Mouse (Mus musculus) cortical plate, adult 2 months (tissue): Measurements from ENCODE around the gene Glt8d2. TPM values are rescaled to one million over a fixed set of nuclear protein-coding genes. Genes with fewer than 3 reads are reported as not detected.
"Not testable (repeated sequence)": the region's sequence is repeated elsewhere in the genome, so short reads cannot be mapped to it uniquely, and the experiment has no call there.

Experiments
- H3K27ac ChIP-seq: fragments of 200-500 bp; 2 replicates; pipeline ENCODE4 v1.5.1; 2012; ENCODE audit warnings: low read length, control low read depth, inconsistent platforms; ENCODE audit not compliant: insufficient read depth
- H3K4me1 ChIP-seq: fragments of 200-500 bp; 2 replicates; pipeline ENCODE4 v1.6.1; 2011; ENCODE audit warnings: low read length; ENCODE audit not compliant: control insufficient read depth, insufficient read depth
- H3K4me3 ChIP-seq: fragments of 200-500 bp; 2 replicates; pipeline ENCODE4 v1.5.1; 2011; ENCODE audit warnings: mild to moderate bottlenecking, low read length, control low read depth; ENCODE audit not compliant: insufficient read depth
- CTCF ChIP-seq: fragments of 200-500 bp; IDR thresholded peaks from 2 replicates; pipeline ENCODE4 v1.5.1; 2011; ENCODE audit warnings: mild to moderate bottlenecking, control low read depth, low read length; ENCODE audit not compliant: insufficient read depth; ENCODE audit errors: extremely low read depth
- POLR2A ChIP-seq: fragments of 200-500 bp; IDR thresholded peaks from 2 replicates; pipeline ENCODE4 v1.6.1; 2011; ENCODE audit warnings: mild to moderate bottlenecking, low read length, control low read depth; ENCODE audit not compliant: insufficient read depth; ENCODE audit errors: extremely low read depth
- polyA plus RNA-seq: library from polyadenylated mRNA; depleted of rRNA; stranded (reverse); fragments of >200 nt; gene quantifications from 2 replicates; pipeline ENCODE4 v1.2.3, GENCODE M21; 2012; rRNA removed

Glt8d2 gene
- polyA plus RNA-seq, 1 experiment, result 17.7 TPM

DNA sequence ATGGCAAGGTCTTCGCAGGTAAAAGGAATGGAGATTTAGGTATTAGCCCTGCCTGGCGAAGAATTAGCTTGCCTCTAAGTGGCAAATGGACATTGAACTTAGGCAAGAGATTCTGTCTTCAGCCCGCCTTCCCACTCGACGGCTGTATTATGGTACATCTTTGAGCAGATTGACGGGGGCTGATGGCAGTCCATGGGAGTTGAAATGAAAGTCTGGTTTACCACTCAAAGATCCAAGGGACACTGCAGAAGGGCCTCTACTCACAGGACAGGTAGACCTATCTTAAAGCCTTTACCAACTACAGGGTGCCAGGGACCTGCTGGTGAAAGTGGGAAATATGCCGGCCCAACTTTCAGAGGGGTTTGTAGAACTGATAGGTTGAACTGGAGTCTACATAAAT, 60.0 kb downstream of the Glt8d2 start:
- Histone ChIP-seq H3K4me3 (peak overlapping the region; percentile 100), H3K4me1 (peaks cover 3% of the 10 kb centered on the region), H3K27ac (0 out of 2 replicates have a peak overlapping the region, but pooled peaks have one; percentile 70)
- TF ChIP-seq POLR2A, result no peak
- no peak for TF ChIP-seq CTCF

- Histone ChIP-seq H3K4me3 (peak within 1 kb of the TSS; percentile 100), H3K27ac (peak within 1 kb of the TSS; percentile 93)
- not testable (repeated sequence) for H3K4me1 ChIP-seq
Observed at GRCm38 (mm10) chr10:82629586-82630255, 60.7 kb downstream of the Glt8d2 start, which contains the start of gene Tdg. Gene Tdg, plus strand, starts transcription at chr10:82629828.

GRCm38 (mm10) chr10:82629111-82629585, 61.3 kb downstream of the Glt8d2 start:
- Histone ChIP-seq H3K4me1 (peaks cover 3% of the 10 kb centered on the region), H3K4me3 (peak overlapping the region; percentile 100), H3K27ac (peak overlapping the region; percentile 73)
- TF ChIP-seq POLR2A, result no peak

DNA sequence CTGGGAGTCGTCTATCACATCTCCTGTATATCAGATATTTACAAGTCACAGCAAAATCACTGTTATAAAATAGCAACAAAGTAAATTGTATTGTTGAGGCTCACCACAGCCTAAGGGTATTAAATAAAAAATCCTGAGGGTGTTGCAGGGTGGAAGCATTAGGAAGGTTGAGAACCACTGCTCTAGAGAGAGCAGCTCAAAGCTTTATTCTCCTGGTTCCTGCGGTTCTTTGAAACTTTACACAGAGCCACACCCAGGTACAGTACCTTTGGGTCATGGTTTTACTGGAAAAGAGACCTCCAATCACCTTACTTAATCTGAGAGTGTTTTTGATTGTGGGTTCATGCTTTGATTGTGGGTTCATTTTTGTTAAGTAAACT, 66.9 kb downstream of the Glt8d2 start:
- H3K4me1 ChIP-seq, result not testable (repeated sequence)
- Histone ChIP-seq H3K27ac (0 out of 2 replicates have a peak overlapping the region, but pooled peaks have one; percentile 6), H3K4me3 (peak overlapping the region; percentile 50)

DNA sequence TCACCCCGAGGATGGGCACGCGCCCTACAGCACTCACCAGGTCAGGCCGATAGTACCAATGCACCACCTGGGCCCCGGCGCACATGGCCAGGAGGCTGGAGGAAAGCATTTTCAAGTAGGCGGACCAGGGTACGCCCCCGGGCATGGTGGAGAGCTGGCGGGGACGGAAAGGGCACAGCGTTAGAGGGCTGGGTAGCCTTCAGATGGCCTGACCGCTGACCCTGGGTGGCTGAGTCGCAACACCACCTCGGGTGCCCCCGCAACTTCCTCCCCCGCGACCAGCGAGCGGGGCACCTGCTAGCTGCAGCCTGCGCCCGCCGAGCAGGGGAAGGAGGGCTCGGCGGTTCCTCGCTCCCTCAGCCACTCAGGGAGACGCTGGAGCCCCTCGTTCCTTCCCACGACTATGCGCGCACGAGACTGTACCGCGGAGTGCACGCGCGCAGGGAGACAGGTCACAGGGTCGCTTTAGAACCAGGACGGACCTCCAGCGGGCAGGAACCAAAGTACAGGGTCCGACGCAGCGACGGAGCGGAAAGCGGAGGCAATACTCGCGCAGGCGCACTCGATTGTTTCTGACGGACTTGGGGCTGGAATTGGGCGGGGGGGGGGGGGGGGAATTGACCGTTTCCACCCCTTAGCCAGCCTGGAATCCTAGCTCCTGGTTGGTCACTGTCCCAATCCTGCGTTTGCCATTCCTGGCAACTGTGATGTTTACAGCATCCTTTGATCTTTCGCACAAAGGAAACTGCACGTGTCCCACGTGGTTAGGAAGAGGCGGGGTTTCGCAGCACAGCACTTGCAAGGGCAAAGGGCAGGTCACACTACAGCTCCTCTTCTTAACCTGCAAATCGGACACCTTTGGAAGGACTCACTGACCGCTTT, 67.5 kb downstream of the Glt8d2 start, which contains the start of gene 1190007I07Rik:
Gene 1190007I07Rik (minus strand): TSS at position 558 of the 882 bp plus-strand sequence.
- TF ChIP-seq CTCF (no peak), POLR2A (peak; percentile 30; the same call in 1 of the 2 replicates)
- Histone ChIP-seq H3K4me3 (peak within 1 kb of the TSS; percentile 50), H3K27ac (peak within 1 kb of the TSS; percentile 80), H3K4me1 (no peaks in the 10 kb centered on the region; the same call in 1 of the 2 replicates)

GRCm38 (mm10) chr10:82622235-82622634, 68.2 kb downstream of the Glt8d2 start:
- H3K27ac ChIP-seq, result no peak overlapping the region
- H3K4me1 ChIP-seq, result no peaks in the 10 kb centered on the region; the same call in 1 of the 2 replicates
- TF ChIP-seq POLR2A (no peak), CTCF (no peak)
- peak overlapping the region; percentile 50 for H3K4me3 ChIP-seq

Other genes starting within 250 kb of the Glt8d2 start
- gene Gm1553, start 198.0 kb downstream of the Glt8d2 start, polyA plus RNA-seq, result not detected in 2 replicates
- gene 1190007I07Rik, start 67.4 kb downstream of the Glt8d2 start, polyA plus RNA-seq, result 32.5 and 33.3 TPM in 2 replicates
- gene Tdg, start 60.8 kb downstream of the Glt8d2 start, polyA plus RNA-seq, result 54.7 and 61.6 TPM in 2 replicates
- gene Hcfc2, start 5.5 kb upstream of the Glt8d2 start, polyA plus RNA-seq, result 33.1 and 33.8 TPM in 2 replicates
- 54.6 and 60.5 TPM in 2 replicates for gene Nfyb, start 73.5 kb upstream of the Glt8d2 start, polyA plus RNA-seq
- gene Txnrd1, start 143.3 kb upstream of the Glt8d2 start, polyA plus RNA-seq, result 36.8 and 38.3 TPM in 2 replicates
- 0.61 and 0.68 TPM in 2 replicates for gene Eid3, start 176.0 kb upstream of the Glt8d2 start, polyA plus RNA-seq